Mouse (Mus musculus) ES-Bruce4 (cell line): ENCODE measurements around the gene Cmtm6.

Experiments
- CTCF ChIP-seq: IDR thresholded peaks from one replicate; pipeline ENCODE4 v1.8.1; 2011; ENCODE audit warnings: low read depth, low read length
- EP300 ChIP-seq: IDR thresholded peaks from 2 replicates; pipeline ENCODE4 v1.6.1; 2011; ENCODE audit warnings: low read depth, low read length; ENCODE audit not compliant: insufficient read depth
- POLR2A ChIP-seq: IDR thresholded peaks from one replicate; pipeline ENCODE4 v1.8.1; 2011; ENCODE audit warnings: low read length; ENCODE audit not compliant: insufficient read depth

DNA sequence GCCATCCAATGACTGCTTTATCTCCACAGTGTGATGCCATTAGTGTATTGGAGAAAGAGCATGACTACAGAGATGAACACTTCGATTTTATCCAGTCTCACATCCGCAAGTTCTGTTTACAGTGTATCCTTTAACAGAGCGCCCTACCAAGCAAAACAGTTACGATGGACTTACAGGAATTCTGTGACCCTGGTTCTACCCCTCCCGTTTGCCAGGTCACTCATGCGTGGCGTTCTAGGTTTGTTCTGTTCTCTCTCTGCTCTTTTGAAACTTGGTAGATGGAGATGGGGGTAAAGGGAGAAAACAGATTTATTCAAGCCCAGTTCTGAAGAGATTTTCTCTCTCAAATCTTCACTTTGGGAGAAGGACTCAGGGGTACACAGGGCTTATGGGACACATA lies 17.4 kb upstream of the Cmtm6 start:
- TF ChIP-seq POLR2A: no peak
- no peak for TF ChIP-seq EP300
- no peak for TF ChIP-seq CTCF
